Mouse (Mus musculus) neural tube, embryonic 13.5 days (tissue): ENCODE measurements around the gene Fam69b. TPM values are rescaled to one million over a fixed set of nuclear protein-coding genes. Genes with fewer than 3 reads are reported as not detected.

Source experiments
- ATAC-seq: fragments of 200-750 bp; cut with Nextera tagmentation; 2 replicates; pipeline ENCODE4 v1.8.0; 2017; ENCODE audit warnings: low read depth, mild to moderate bottlenecking, moderate TSS enrichment, moderate library complexity
- H3K27ac ChIP-seq: fragments of 300-500 bp; sonication (generic); replicated peaks from 2 replicates; pipeline ENCODE4 v1.5.1; 2015; ENCODE audit warnings: moderate library complexity, mild to moderate bottlenecking, inconsistent platforms
- H3K27me3 ChIP-seq: fragments of 300-500 bp; sonication (generic); 2 replicates; pipeline ENCODE4 v1.6.1; 2015; ENCODE audit warnings: mild to moderate bottlenecking, inconsistent platforms
- H3K36me3 ChIP-seq: fragments of 300-500 bp; sonication (generic); 2 replicates; pipeline ENCODE4 v1.6.1; 2015; ENCODE audit warnings: mild to moderate bottlenecking, inconsistent platforms
- H3K4me1 ChIP-seq: fragments of 300-500 bp; sonication (generic); replicated peaks from 2 replicates; pipeline ENCODE4 v1.6.1; 2015; ENCODE audit warnings: inconsistent platforms
- H3K4me2 ChIP-seq: fragments of 300-500 bp; sonication (generic); 2 replicates; pipeline ENCODE4 v1.6.1; 2015; ENCODE audit warnings: inconsistent platforms, mild to moderate bottlenecking, moderate library complexity
- H3K4me3 ChIP-seq: fragments of 300-500 bp; sonication (generic); 2 replicates; pipeline ENCODE4 v1.5.1; 2015; ENCODE audit warnings: mild to moderate bottlenecking, inconsistent platforms
- H3K9ac ChIP-seq: fragments of 300-500 bp; sonication (generic); 2 replicates; pipeline ENCODE4 v1.6.1; 2015; ENCODE audit warnings: moderate library complexity, mild to moderate bottlenecking, inconsistent platforms
- H3K9me3 ChIP-seq: fragments of 300-500 bp; sonication (generic); 2 replicates; pipeline ENCODE4 v1.6.1; 2016; ENCODE audit warnings: inconsistent platforms
- WGBS: fragments of 180-500 bp; shearing (Covaris S2); methylation state at CpG from one replicate; pipeline ENCODE4 v1.1.7; 2015; 5-methylcytosine and 5-hydroxymethylcytosine counted together
- polyA plus RNA-seq: library from polyadenylated mRNA; unstranded; fragments of >200 nt; fragmentation: Nextera tagmentation; extraction: Ambion mirVana; gene quantifications from 2 replicates; pipeline ENCODE4 v1.2.1, GENCODE M21; 2015

Fam69b gene
- polyA plus RNA-seq = 91.8 and 101 TPM in 2 replicates

DNA sequence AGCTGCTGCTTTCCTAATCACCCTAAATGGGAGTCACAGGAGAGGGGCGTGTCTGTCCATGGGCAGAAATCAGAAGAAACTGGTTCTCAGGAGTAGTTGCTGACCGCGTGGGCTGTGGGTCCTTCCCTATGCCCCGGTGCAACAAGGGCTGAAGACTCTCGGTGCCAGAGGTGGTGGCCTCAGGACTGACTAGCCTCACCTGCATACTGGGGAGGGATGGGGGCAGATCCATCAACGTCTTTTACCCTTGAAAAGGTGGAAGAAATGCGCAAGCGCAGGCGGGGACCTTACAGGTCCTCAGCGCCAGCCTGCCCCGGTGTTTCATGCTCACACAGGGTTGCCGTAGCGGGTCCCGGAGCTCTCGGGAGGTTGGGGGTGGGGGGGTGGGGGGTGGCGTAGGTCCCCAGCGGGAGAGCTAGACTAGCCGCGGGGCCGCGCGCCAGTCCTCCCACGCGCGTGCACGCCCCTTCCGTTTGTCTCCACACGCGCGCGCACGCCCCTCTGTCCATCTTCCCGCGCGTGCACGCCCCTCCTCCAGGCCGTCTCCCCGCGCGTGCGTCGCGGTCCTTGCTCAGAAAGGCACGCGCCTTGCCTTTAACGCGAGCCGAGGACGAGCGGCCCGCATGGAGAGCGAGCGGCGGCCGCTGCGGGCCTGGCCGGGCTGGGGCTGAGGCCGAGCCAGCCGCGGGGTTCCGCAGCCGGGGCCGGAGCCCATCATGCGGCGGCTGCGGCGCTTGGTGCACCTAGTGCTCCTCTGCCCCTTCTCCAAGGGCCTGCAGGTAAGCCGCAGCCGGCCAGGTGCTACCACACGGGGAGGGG, at the start of gene Fam69b:
TSS of gene Fam69b (plus strand) at position 537 of the 819 bp plus-strand sequence.
- WGBS = under 1% methylated on average over 68 of the region's 70 CpGs
- H3K9me3 ChIP-seq = no peaks in the 10 kb centered on the region
- peak; percentile 86 for ATAC-seq
- peaks cover 52% of the 10 kb centered on the region for H3K4me1 ChIP-seq
- H3K36me3 ChIP-seq = no peaks in the 10 kb centered on the region
- H3K27me3 ChIP-seq = 0 out of 2 replicates have a peak, but pooled peaks cover 4% of the 10 kb centered on the region
- peak within 1 kb of the TSS; percentile 78 for H3K4me3 ChIP-seq
- H3K4me2 ChIP-seq = peak within 1 kb of the TSS; percentile 89
- H3K27ac ChIP-seq = peak within 1 kb of the TSS; percentile 89
- peak within 1 kb of the TSS; percentile 97 for H3K9ac ChIP-seq

GRCm38 (mm10) chr2:26579714-26580113, 48.5 kb upstream of the Fam69b start, which contains the start of gene Egfl7:
Gene Egfl7, plus strand, starts transcription at chr2:26580014.
- Histone ChIP-seq H3K4me1 (peaks cover 16% of the 10 kb centered on the region), H3K36me3 (no peaks in the 10 kb centered on the region), H3K9me3 (no peaks in the 10 kb centered on the region), H3K4me2 (no peak within 1 kb of the TSS), H3K9ac (no peak within 1 kb of the TSS), H3K27ac (peak within 1 kb of the TSS; percentile 59), H3K27me3 (no peaks in the 10 kb centered on the region), H3K4me3 (no peak within 1 kb of the TSS)
- ATAC-seq = no peak
- WGBS = 100% methylated on average over 1 of the region's 1 CpGs

DNA sequence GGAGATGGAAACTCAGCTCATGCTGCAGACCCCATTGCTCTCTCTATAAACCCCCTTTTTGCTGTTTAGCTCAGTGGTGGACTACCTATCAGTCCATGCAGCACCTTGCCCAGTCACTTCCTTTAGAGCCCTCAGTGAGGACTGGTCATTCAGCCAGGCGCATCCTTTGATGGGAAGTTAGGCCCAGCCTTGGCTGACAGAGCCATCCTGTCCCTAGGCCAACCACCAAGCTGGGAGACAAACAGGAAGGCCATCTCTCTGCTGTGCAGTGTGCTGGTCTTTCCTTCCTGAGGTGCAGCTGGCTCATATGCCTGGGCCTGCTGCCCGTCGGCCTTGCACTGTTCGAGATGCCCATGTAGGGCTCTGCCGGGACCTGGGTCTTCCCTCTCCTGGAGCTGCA, 47.5 kb upstream of the Fam69b start:
- H3K4me2 ChIP-seq = no peak overlapping the region
- no peak overlapping the region for H3K9ac ChIP-seq
- H3K36me3 ChIP-seq = no peaks in the 10 kb centered on the region
- peaks cover 16% of the 10 kb centered on the region for H3K4me1 ChIP-seq
- H3K4me3 ChIP-seq = no peak overlapping the region
- ATAC-seq = no peak
- 92% methylated on average over 5 of the region's 5 CpGs for WGBS
- H3K9me3 ChIP-seq = no peaks in the 10 kb centered on the region
- H3K27me3 ChIP-seq = no peaks in the 10 kb centered on the region
- no peak overlapping the region for H3K27ac ChIP-seq

DNA sequence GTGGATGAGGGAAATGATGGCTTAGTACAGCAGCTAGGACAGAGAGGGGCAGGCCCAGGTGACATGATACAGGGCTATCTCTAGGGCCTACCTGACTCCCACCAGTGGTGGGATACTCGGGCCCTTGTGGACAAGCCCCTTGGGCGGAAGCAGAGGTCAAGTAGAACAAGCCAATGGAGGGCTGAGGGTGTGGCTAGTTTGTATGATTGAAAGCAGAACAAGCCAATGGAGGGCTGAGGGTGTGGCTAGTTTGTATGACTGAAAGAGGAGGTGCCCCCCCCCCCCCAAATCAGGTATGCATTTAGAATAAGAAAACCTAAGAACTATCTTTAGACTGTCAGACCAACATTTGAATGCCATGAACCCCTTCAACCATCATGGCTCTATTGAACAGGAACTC, 46.1 kb upstream of the Fam69b start:
- 48% methylated on average over 2 of the region's 2 CpGs for WGBS
- Histone ChIP-seq H3K4me3 (no peak overlapping the region), H3K27ac (no peak overlapping the region), H3K9me3 (no peaks in the 10 kb centered on the region), H3K36me3 (no peaks in the 10 kb centered on the region), H3K4me1 (peaks cover 20% of the 10 kb centered on the region), H3K4me2 (no peak overlapping the region), H3K9ac (no peak overlapping the region), H3K27me3 (no peaks in the 10 kb centered on the region)
- ATAC-seq = no peak

DNA sequence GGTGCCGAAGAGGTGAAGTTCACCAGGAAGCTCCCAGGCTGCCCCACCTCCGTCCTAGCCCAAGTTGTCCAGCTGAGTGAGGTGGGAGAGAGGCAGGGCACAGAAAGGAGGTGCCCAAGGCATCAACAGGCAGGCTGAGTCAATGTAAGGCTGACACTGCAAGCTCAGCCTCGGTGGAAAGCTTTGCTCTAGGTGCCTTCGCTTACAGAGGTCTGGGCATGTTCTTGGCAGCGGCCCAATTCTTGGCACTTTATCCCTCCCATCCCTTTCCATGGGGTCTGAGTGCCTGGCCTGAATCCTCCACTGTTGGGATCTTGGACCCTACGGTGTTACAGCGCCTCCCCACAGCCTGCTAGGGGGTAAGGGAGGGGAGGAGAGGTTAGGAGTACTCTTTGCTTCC, 45.5 kb upstream of the Fam69b start:
- Histone ChIP-seq H3K27me3 (no peaks in the 10 kb centered on the region), H3K9me3 (no peaks in the 10 kb centered on the region), H3K36me3 (no peaks in the 10 kb centered on the region), H3K9ac (no peak overlapping the region), H3K4me2 (no peak overlapping the region), H3K4me3 (no peak overlapping the region), H3K4me1 (peaks cover 17% of the 10 kb centered on the region), H3K27ac (peak overlapping the region; percentile 49)
- ATAC-seq = no peak
- 84% methylated on average over 7 of the region's 7 CpGs for WGBS

DNA sequence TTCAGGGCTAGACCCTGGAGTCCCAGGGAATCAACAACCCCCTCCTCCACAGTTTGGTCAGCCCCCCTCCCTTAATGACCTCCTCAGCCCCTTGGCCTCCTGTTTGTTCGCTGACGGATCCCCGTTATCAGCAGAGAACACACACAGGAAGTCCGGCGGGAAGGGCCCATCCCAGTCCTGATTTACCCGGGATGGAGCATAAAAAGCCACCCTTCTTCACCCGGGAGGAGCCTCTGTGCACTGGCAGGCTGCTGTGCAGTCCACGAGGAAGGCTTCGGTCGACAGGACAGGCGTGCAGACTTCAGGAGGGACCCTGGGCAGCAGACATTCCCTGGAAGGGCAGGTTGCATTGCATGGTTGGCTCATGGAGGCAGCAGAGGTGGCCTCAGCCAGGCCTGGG, 44.6 kb upstream of the Fam69b start:
- H3K9ac ChIP-seq = peak overlapping the region; percentile 50
- no peaks in the 10 kb centered on the region for H3K27me3 ChIP-seq
- H3K9me3 ChIP-seq = no peaks in the 10 kb centered on the region
- peak overlapping the region; percentile 51 for H3K4me3 ChIP-seq
- 62% methylated on average over 11 of the region's 11 CpGs for WGBS
- H3K4me2 ChIP-seq = no peak overlapping the region
- ATAC-seq = no peak
- peaks cover 8% of the 10 kb centered on the region; the same call in 1 of the 2 replicates for H3K4me1 ChIP-seq
- H3K27ac ChIP-seq = peak overlapping the region; percentile 65; the same call in 1 of the 2 replicates
- H3K36me3 ChIP-seq = no peaks in the 10 kb centered on the region

DNA sequence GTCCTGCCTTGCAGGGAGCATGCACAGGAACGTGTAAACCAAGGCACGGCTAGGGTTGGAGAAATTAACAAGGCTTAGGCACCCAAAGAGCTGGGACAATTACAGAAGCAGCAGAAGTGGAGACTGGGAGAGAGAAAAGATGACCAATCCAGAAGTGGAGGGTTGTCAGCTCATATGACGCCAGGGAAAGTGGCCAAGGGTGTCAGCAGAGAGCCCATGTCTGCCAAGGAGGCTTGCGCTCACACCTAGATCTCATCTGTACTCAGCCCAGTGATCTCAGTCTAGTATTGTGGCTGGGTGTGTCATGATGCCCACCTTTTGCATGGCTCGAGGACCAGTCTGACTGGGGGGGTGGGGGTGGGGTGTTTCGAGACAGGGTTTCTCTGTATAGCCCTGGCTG, 42.5 kb upstream of the Fam69b start:
- Histone ChIP-seq H3K9ac (peak overlapping the region; percentile 27), H3K4me2 (no peak overlapping the region), H3K4me1 (peaks cover 8% of the 10 kb centered on the region; the same call in 1 of the 2 replicates), H3K4me3 (peak overlapping the region; percentile 51), H3K27me3 (no peaks in the 10 kb centered on the region), H3K9me3 (no peaks in the 10 kb centered on the region), H3K27ac (peak overlapping the region; percentile 63), H3K36me3 (no peaks in the 10 kb centered on the region)
- ATAC-seq = no peak
- 65% methylated on average over 6 of the region's 6 CpGs for WGBS

DNA sequence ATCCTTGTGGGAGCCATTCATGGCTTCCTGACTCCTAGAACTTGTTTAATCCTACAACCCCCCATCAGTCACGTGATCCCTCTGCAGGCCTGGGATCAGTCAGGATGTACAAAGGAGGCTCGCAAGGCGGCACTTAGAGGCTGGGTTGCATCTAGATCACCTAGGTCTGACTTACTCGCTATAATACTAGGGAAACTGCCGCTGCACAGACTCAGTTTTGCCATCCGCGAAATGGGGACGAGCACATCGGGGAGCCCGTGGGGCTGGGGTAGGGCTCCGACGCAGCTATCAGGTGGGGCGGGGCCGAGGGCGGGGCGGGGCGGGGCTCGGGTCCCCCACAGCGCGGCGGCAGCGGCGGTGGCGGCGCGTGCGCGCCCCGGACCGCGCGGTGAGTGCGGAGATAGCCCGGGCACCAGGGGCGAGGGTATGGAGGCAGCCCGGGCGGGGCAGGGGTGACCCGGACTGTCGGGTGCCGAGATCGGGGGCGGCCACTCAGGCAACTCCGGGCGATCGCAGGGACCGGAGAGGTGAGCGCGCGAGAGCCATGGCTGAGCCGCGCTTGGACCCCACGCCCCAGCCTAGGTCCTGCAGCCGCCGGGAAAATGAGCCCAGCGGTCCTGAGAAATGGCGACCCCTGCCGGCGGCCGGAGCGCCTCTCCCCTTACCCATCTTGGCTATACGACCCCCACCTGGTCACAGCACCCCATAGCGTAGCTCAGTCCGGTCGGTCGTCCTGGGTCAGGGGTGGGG, 41.8 kb upstream of the Fam69b start, which contains the start of gene Gm20532:
TSS of gene Gm20532 (plus strand) at position 346 of the 750 bp plus-strand sequence.
- Histone ChIP-seq H3K4me1 (peaks cover 8% of the 10 kb centered on the region; the same call in 1 of the 2 replicates), H3K36me3 (no peaks in the 10 kb centered on the region), H3K9me3 (no peaks in the 10 kb centered on the region), H3K9ac (peak within 1 kb of the TSS; percentile 74), H3K4me3 (peak within 1 kb of the TSS; percentile 51), H3K27ac (peak within 1 kb of the TSS; percentile 63), H3K4me2 (peak within 1 kb of the TSS; percentile 66), H3K27me3 (no peaks in the 10 kb centered on the region)
- peak; percentile 83 for ATAC-seq
- WGBS = under 1% methylated on average over 60 of the region's 65 CpGs

DNA sequence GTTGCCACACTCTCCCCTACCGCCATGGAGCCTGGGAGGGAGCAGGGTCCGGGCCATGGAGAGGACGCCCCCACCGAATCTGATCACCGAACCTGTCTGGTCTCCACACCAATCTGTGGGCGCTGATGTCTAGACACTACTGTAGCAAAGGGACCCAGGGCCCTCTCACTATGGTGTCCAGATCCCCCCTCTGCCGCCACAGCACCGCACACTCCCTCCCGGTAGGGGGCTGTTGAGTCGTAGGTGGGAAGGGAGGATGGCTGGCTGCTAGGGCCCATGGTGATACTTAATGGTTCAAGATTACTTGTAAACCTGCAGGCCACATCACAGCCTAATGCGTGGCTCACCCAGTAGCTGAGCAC, 41.2 kb upstream of the Fam69b start:
- H3K4me2 ChIP-seq = peak overlapping the region; percentile 66
- H3K4me1 ChIP-seq = peaks cover 8% of the 10 kb centered on the region; the same call in 1 of the 2 replicates
- 10% methylated on average over 11 of the region's 11 CpGs for WGBS
- peak; percentile 68 for ATAC-seq
- H3K27ac ChIP-seq = peak overlapping the region; percentile 42
- peak overlapping the region; percentile 51 for H3K4me3 ChIP-seq
- H3K9me3 ChIP-seq = no peaks in the 10 kb centered on the region
- no peaks in the 10 kb centered on the region for H3K36me3 ChIP-seq
- peak overlapping the region; percentile 74 for H3K9ac ChIP-seq
- no peaks in the 10 kb centered on the region for H3K27me3 ChIP-seq

DNA sequence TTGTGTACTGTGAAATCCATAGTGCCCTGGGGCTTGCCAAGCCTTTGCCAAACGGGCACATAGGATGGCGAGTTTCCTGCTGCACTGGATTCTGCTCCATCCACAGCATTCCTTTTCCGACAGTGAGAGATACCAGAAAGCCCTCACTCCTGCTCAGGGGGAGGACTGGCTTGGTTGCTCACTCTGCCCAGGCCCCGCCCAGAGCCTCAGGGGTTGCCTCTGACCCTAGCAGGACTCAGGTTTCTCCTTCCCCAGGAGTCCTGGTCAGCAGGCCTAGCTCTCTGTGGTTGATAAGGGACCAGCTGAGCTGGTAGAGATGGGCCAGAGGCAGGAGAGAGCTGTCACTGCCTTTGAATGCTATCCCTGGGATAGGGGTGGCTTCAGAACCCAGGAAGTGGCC, 39.7 kb upstream of the Fam69b start:
- Histone ChIP-seq H3K9ac (peak overlapping the region; percentile 43; the same call in 1 of the 2 replicates), H3K9me3 (no peaks in the 10 kb centered on the region), H3K4me2 (peak overlapping the region; percentile 66), H3K27ac (peak overlapping the region; percentile 38; the same call in 1 of the 2 replicates), H3K27me3 (no peaks in the 10 kb centered on the region), H3K4me1 (peaks cover 8% of the 10 kb centered on the region; the same call in 1 of the 2 replicates), H3K4me3 (peak overlapping the region; percentile 51), H3K36me3 (no peaks in the 10 kb centered on the region)
- 67% methylated on average over 4 of the region's 4 CpGs for WGBS
- ATAC-seq = no peak

DNA sequence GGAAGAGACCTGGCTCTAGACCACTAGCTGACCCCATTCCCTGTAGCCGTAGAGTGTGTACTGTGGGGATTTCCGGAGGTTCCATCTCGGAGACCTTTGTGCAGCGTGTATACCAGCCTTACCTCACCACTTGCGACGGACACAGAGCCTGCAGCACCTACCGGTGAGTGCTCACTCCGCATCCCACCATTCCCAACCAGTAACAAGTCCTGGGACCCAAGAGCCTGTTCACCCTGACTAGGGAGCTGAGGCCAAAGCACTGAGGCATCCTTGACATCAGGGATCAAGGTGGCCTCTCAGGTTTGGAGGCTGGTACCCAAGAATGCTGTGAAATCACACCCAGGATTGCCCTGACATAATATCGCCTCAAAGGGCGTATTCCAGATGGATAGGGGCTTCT, 39.0 kb upstream of the Fam69b start:
- Histone ChIP-seq H3K4me3 (peak overlapping the region; percentile 51; the same call in 1 of the 2 replicates), H3K27me3 (no peaks in the 10 kb centered on the region), H3K36me3 (no peaks in the 10 kb centered on the region), H3K9ac (0 out of 2 replicates have a peak overlapping the region, but pooled peaks have one; percentile 38), H3K9me3 (no peaks in the 10 kb centered on the region), H3K27ac (no peak overlapping the region), H3K4me2 (peak overlapping the region; percentile 66), H3K4me1 (peaks cover 8% of the 10 kb centered on the region; the same call in 1 of the 2 replicates)
- ATAC-seq = no peak
- WGBS = 88% methylated on average over 10 of the region's 10 CpGs

DNA sequence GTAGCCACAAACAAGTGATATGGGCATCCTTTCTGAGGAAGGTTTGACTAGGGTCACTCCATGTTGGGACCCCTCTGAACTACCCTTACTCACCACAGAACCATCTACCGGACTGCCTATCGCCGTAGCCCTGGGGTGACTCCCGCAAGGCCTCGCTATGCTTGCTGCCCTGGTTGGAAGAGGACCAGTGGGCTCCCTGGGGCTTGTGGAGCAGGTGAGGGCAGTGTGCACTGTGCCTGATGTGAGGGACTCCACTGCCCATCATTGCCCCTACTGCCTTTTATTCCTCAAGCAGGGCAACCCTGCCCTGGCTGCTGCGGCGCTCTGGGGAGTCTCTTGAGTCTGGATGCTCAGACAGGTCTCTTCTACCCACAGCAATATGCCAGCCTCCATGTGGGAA, 38.0 kb upstream of the Fam69b start:
- Histone ChIP-seq H3K36me3 (no peaks in the 10 kb centered on the region), H3K27ac (no peak overlapping the region), H3K9ac (0 out of 2 replicates have a peak overlapping the region, but pooled peaks have one; percentile 43), H3K4me1 (peaks cover 8% of the 10 kb centered on the region; the same call in 1 of the 2 replicates), H3K9me3 (no peaks in the 10 kb centered on the region), H3K4me3 (no peak overlapping the region), H3K4me2 (no peak overlapping the region), H3K27me3 (no peaks in the 10 kb centered on the region)
- WGBS = 92% methylated on average over 7 of the region's 7 CpGs
- no peak for ATAC-seq
